Mouse (Mus musculus) neural tube, embryonic 13.5 days (tissue): ENCODE measurements around the gene Kcnk5. TPM values are rescaled to one million over a fixed set of nuclear protein-coding genes. Genes with fewer than 3 reads are reported as not detected.

ENCODE experiments used
- ATAC-seq: fragments of 200-750 bp; cut with Nextera tagmentation; 2 replicates; pipeline ENCODE4 v1.8.0; 2017; ENCODE audit warnings: low read depth, mild to moderate bottlenecking, moderate TSS enrichment, moderate library complexity
- H3K27ac ChIP-seq: fragments of 300-500 bp; sonication (generic); replicated peaks from 2 replicates; pipeline ENCODE4 v1.5.1; 2015; ENCODE audit warnings: moderate library complexity, mild to moderate bottlenecking, inconsistent platforms
- H3K27me3 ChIP-seq: fragments of 300-500 bp; sonication (generic); 2 replicates; pipeline ENCODE4 v1.6.1; 2015; ENCODE audit warnings: mild to moderate bottlenecking, inconsistent platforms
- H3K36me3 ChIP-seq: fragments of 300-500 bp; sonication (generic); 2 replicates; pipeline ENCODE4 v1.6.1; 2015; ENCODE audit warnings: mild to moderate bottlenecking, inconsistent platforms
- H3K4me1 ChIP-seq: fragments of 300-500 bp; sonication (generic); replicated peaks from 2 replicates; pipeline ENCODE4 v1.6.1; 2015; ENCODE audit warnings: inconsistent platforms
- H3K4me2 ChIP-seq: fragments of 300-500 bp; sonication (generic); 2 replicates; pipeline ENCODE4 v1.6.1; 2015; ENCODE audit warnings: inconsistent platforms, mild to moderate bottlenecking, moderate library complexity
- H3K4me3 ChIP-seq: fragments of 300-500 bp; sonication (generic); 2 replicates; pipeline ENCODE4 v1.5.1; 2015; ENCODE audit warnings: mild to moderate bottlenecking, inconsistent platforms
- H3K9ac ChIP-seq: fragments of 300-500 bp; sonication (generic); 2 replicates; pipeline ENCODE4 v1.6.1; 2015; ENCODE audit warnings: moderate library complexity, mild to moderate bottlenecking, inconsistent platforms
- H3K9me3 ChIP-seq: fragments of 300-500 bp; sonication (generic); 2 replicates; pipeline ENCODE4 v1.6.1; 2016; ENCODE audit warnings: inconsistent platforms
- WGBS: fragments of 180-500 bp; shearing (Covaris S2); methylation state at CpG from one replicate; pipeline ENCODE4 v1.1.7; 2015; 5-methylcytosine and 5-hydroxymethylcytosine counted together
- polyA plus RNA-seq: library from polyadenylated mRNA; unstranded; fragments of >200 nt; fragmentation: Nextera tagmentation; extraction: Ambion mirVana; gene quantifications from 2 replicates; pipeline ENCODE4 v1.2.1, GENCODE M21; 2015

The Kcnk5 gene
- polyA plus RNA-seq, 1 experiment from 2014 or later: 3.9 TPM

GRCm38 (mm10) chr14:20175705-20176104, 5.9 kb downstream of the Kcnk5 start:
- Histone ChIP-seq H3K27me3 (peaks cover 8% of the 10 kb centered on the region), H3K27ac (no peak overlapping the region), H3K4me2 (no peak overlapping the region), H3K9ac (no peak overlapping the region), H3K4me3 (no peak overlapping the region), H3K4me1 (peaks cover 38% of the 10 kb centered on the region), H3K36me3 (no peaks in the 10 kb centered on the region), H3K9me3 (no peaks in the 10 kb centered on the region)
- 94% methylated on average over 4 of the region's 4 CpGs for WGBS
- no peak for ATAC-seq

GRCm38 (mm10) chr14:20175114-20175513, 6.5 kb downstream of the Kcnk5 start:
- 97% methylated on average over 7 of the region's 7 CpGs for WGBS
- ATAC-seq: no peak

GRCm38 (mm10) chr14:20174696-20175095, 6.9 kb downstream of the Kcnk5 start:
- ATAC-seq: no peak
- peaks cover 28% of the 10 kb centered on the region for H3K4me1 ChIP-seq
- WGBS: 90% methylated on average over 6 of the region's 6 CpGs

More at GRCm38 (mm10) chr14:20175114-20175513, 6.5 kb downstream of the Kcnk5 start:
- peaks cover 32% of the 10 kb centered on the region for H3K4me1 ChIP-seq
- H3K27me3 ChIP-seq: peaks cover 2% of the 10 kb centered on the region
- no peaks in the 10 kb centered on the region for H3K36me3 ChIP-seq
- no peak overlapping the region for H3K9ac ChIP-seq
- H3K9me3 ChIP-seq: no peaks in the 10 kb centered on the region
- H3K4me3 ChIP-seq: no peak overlapping the region
- no peak overlapping the region for H3K27ac ChIP-seq
- H3K4me2 ChIP-seq: no peak overlapping the region

GRCm38 (mm10) chr14:20173873-20174490, 7.6 kb downstream of the Kcnk5 start:
- Histone ChIP-seq H3K27me3 (no peaks in the 10 kb centered on the region), H3K36me3 (no peaks in the 10 kb centered on the region), H3K27ac (no peak overlapping the region), H3K9me3 (no peaks in the 10 kb centered on the region), H3K4me1 (peaks cover 22% of the 10 kb centered on the region), H3K4me2 (no peak overlapping the region), H3K4me3 (no peak overlapping the region), H3K9ac (no peak overlapping the region)
- 94% methylated on average over 14 of the region's 14 CpGs for WGBS
- ATAC-seq: no peak

More at GRCm38 (mm10) chr14:20174696-20175095, 6.9 kb downstream of the Kcnk5 start:
- Histone ChIP-seq H3K9me3 (no peaks in the 10 kb centered on the region), H3K4me2 (no peak overlapping the region), H3K36me3 (no peaks in the 10 kb centered on the region), H3K9ac (no peak overlapping the region), H3K27me3 (no peaks in the 10 kb centered on the region; the same call in 1 of the 2 replicates), H3K4me3 (no peak overlapping the region), H3K27ac (no peak overlapping the region)

- Histone ChIP-seq H3K27ac (no peak overlapping the region), H3K36me3 (no peaks in the 10 kb centered on the region), H3K9me3 (no peaks in the 10 kb centered on the region), H3K9ac (no peak overlapping the region), H3K4me2 (no peak overlapping the region), H3K4me3 (no peak overlapping the region), H3K4me1 (peaks cover 14% of the 10 kb centered on the region), H3K27me3 (no peaks in the 10 kb centered on the region)
- ATAC-seq: no peak
- 90% methylated on average over 4 of the region's 4 CpGs for WGBS
Observed at GRCm38 (mm10) chr14:20172924-20173323, 8.7 kb downstream of the Kcnk5 start.

- H3K27me3 ChIP-seq: no peaks in the 10 kb centered on the region
- ATAC-seq: no peak
- H3K9ac ChIP-seq: no peak overlapping the region
- H3K4me3 ChIP-seq: no peak overlapping the region
- H3K36me3 ChIP-seq: no peaks in the 10 kb centered on the region
- H3K4me1 ChIP-seq: peaks cover 10% of the 10 kb centered on the region
- no peaks in the 10 kb centered on the region for H3K9me3 ChIP-seq
- no peak overlapping the region for H3K4me2 ChIP-seq
- 77% methylated on average over 5 of the region's 5 CpGs for WGBS
- no peak overlapping the region for H3K27ac ChIP-seq
Observed at GRCm38 (mm10) chr14:20172509-20172908, 9.1 kb downstream of the Kcnk5 start.

GRCm38 (mm10) chr14:20171840-20172239, 9.8 kb downstream of the Kcnk5 start:
- ATAC-seq: no peak
- H3K4me2 ChIP-seq: no peak overlapping the region
- H3K36me3 ChIP-seq: no peaks in the 10 kb centered on the region
- H3K9ac ChIP-seq: no peak overlapping the region
- no peaks in the 10 kb centered on the region for H3K27me3 ChIP-seq
- no peak overlapping the region for H3K27ac ChIP-seq
- 82% methylated on average over 3 of the region's 3 CpGs for WGBS
- H3K4me1 ChIP-seq: peaks cover 10% of the 10 kb centered on the region
- H3K9me3 ChIP-seq: no peaks in the 10 kb centered on the region
- no peak overlapping the region for H3K4me3 ChIP-seq

- ATAC-seq: no peak
- Histone ChIP-seq H3K36me3 (no peaks in the 10 kb centered on the region), H3K4me3 (no peak overlapping the region), H3K4me1 (peaks cover 21% of the 10 kb centered on the region), H3K27ac (no peak overlapping the region), H3K4me2 (no peak overlapping the region), H3K9me3 (no peaks in the 10 kb centered on the region), H3K9ac (no peak overlapping the region), H3K27me3 (no peaks in the 10 kb centered on the region)
- 89% methylated on average over 4 of the region's 4 CpGs for WGBS
Observed at GRCm38 (mm10) chr14:20169251-20169650, 12.4 kb downstream of the Kcnk5 start.

GRCm38 (mm10) chr14:20168478-20168877, 13.1 kb downstream of the Kcnk5 start:
- no peaks in the 10 kb centered on the region for H3K36me3 ChIP-seq
- H3K4me3 ChIP-seq: no peak overlapping the region
- WGBS: 93% methylated on average over 1 of the region's 1 CpGs
- no peak for ATAC-seq
- no peaks in the 10 kb centered on the region for H3K27me3 ChIP-seq
- H3K9me3 ChIP-seq: no peaks in the 10 kb centered on the region
- H3K27ac ChIP-seq: no peak overlapping the region
- H3K4me1 ChIP-seq: peaks cover 29% of the 10 kb centered on the region
- no peak overlapping the region for H3K9ac ChIP-seq
- no peak overlapping the region for H3K4me2 ChIP-seq

GRCm38 (mm10) chr14:20168054-20168453, 13.6 kb downstream of the Kcnk5 start:
- Histone ChIP-seq H3K4me2 (no peak overlapping the region), H3K4me3 (no peak overlapping the region), H3K27ac (no peak overlapping the region), H3K4me1 (peaks cover 33% of the 10 kb centered on the region), H3K9me3 (no peaks in the 10 kb centered on the region), H3K9ac (no peak overlapping the region), H3K27me3 (no peaks in the 10 kb centered on the region), H3K36me3 (no peaks in the 10 kb centered on the region)
- ATAC-seq: no peak
- WGBS: 92% methylated on average over 2 of the region's 2 CpGs

- no peaks in the 10 kb centered on the region for H3K9me3 ChIP-seq
- ATAC-seq: no peak
- H3K4me2 ChIP-seq: no peak overlapping the region
- no peak overlapping the region for H3K27ac ChIP-seq
- H3K4me3 ChIP-seq: no peak overlapping the region
- 86% methylated on average over 1 of the region's 1 CpGs for WGBS
- H3K9ac ChIP-seq: no peak overlapping the region
- no peaks in the 10 kb centered on the region for H3K27me3 ChIP-seq
- no peaks in the 10 kb centered on the region for H3K36me3 ChIP-seq
- H3K4me1 ChIP-seq: peaks cover 26% of the 10 kb centered on the region
Observed at GRCm38 (mm10) chr14:20165413-20165812, 16.2 kb downstream of the Kcnk5 start.

- no peaks in the 10 kb centered on the region for H3K9me3 ChIP-seq
- WGBS: 84% methylated on average over 7 of the region's 7 CpGs
- ATAC-seq: no peak
- H3K27me3 ChIP-seq: no peaks in the 10 kb centered on the region
- no peak overlapping the region for H3K4me2 ChIP-seq
- H3K36me3 ChIP-seq: no peaks in the 10 kb centered on the region
- H3K27ac ChIP-seq: no peak overlapping the region
- H3K9ac ChIP-seq: no peak overlapping the region
- H3K4me1 ChIP-seq: peaks cover 30% of the 10 kb centered on the region
- H3K4me3 ChIP-seq: no peak overlapping the region
Observed at GRCm38 (mm10) chr14:20164438-20164837, 17.2 kb downstream of the Kcnk5 start.

- WGBS: 83% methylated on average over 6 of the region's 6 CpGs
- H3K4me2 ChIP-seq: no peak overlapping the region
- no peak overlapping the region for H3K9ac ChIP-seq
- no peak overlapping the region for H3K27ac ChIP-seq
- peaks cover 32% of the 10 kb centered on the region for H3K4me1 ChIP-seq
- no peak overlapping the region for H3K4me3 ChIP-seq
- no peaks in the 10 kb centered on the region for H3K36me3 ChIP-seq
- ATAC-seq: no peak
- no peaks in the 10 kb centered on the region for H3K9me3 ChIP-seq
- no peaks in the 10 kb centered on the region for H3K27me3 ChIP-seq
Observed at GRCm38 (mm10) chr14:20162686-20163085, 18.9 kb downstream of the Kcnk5 start.
